Mouse (Mus musculus) megakaryocyte, embryonic 14.5 days (primary cell): ENCODE measurements around the gene Usp47.

ENCODE experiments used
- FLI1 ChIP-seq: IDR thresholded peaks from 2 replicates; pipeline ENCODE4 v1.6.1; 2012; ENCODE audit warnings: low read length, inconsistent platforms, mixed read lengths
- GATA1 ChIP-seq: IDR thresholded peaks from 3 replicates; pipeline ENCODE4 v1.6.1; 2012; ENCODE audit warnings: mixed read lengths, low read length, inconsistent platforms, borderline replicate concordance

- TF ChIP-seq GATA1 = no peak
- no peak for TF ChIP-seq FLI1
These were observed 100.3 kb downstream of the Usp47 start for GRCm38 (mm10) chr7:112123612-112124011.
